Mouse (Mus musculus) hindbrain, embryonic 10.5 days (tissue): ENCODE results near the gene Celf2. TPM values are rescaled to one million over a fixed set of nuclear protein-coding genes. Genes with fewer than 3 reads are reported as not detected.
"Not testable (repeated sequence)": the region's sequence is repeated elsewhere in the genome, so short reads cannot be mapped to it uniquely, and the experiment has no call there.

Experiments used
- DNase-seq: peaks from one replicate; pipeline ENCODE4 v3.0.0-alpha.2; 2017; ENCODE audit warnings: low spot score
- H3K27ac ChIP-seq: fragments of 300-500 bp; sonication (generic); 2 replicates; pipeline ENCODE4 v1.5.1; 2016; ENCODE audit warnings: mild to moderate bottlenecking, moderate library complexity
- H3K27me3 ChIP-seq: fragments of 300-500 bp; sonication (generic); 2 replicates; pipeline ENCODE4 v1.6.1; 2016; ENCODE audit warnings: mild to moderate bottlenecking; ENCODE audit not compliant: poor library complexity, insufficient read depth, severe bottlenecking
- H3K36me3 ChIP-seq: fragments of 300-500 bp; sonication (generic); 2 replicates; pipeline ENCODE4 v1.6.1; 2016; ENCODE audit warnings: mild to moderate bottlenecking, moderate library complexity
- H3K4me1 ChIP-seq: fragments of 300-500 bp; sonication (generic); replicated peaks from 2 replicates; pipeline ENCODE4 v1.6.1; 2016; ENCODE audit warnings: mild to moderate bottlenecking
- H3K4me3 ChIP-seq: fragments of 300-500 bp; sonication (generic); 2 replicates; pipeline ENCODE4 v1.5.1; 2016; ENCODE audit warnings: mild to moderate bottlenecking, moderate library complexity
- H3K9me3 ChIP-seq: fragments of 300-500 bp; sonication (generic); 2 replicates; pipeline ENCODE4 v1.6.1; 2016; ENCODE audit warnings: mild to moderate bottlenecking, moderate library complexity
- WGBS: fragments of 180-500 bp; shearing (Covaris S2); methylation state at CpG from one replicate; pipeline ENCODE4 v1.1.7; 2016; 5-methylcytosine and 5-hydroxymethylcytosine counted together
- polyA plus RNA-seq: library from polyadenylated mRNA; unstranded; fragments of >200 nt; fragmentation: Nextera tagmentation; extraction: Ambion mirVana; gene quantifications from 2 replicates; pipeline ENCODE4 v1.2.1, GENCODE M21; 2016

The Celf2 gene
- polyA plus RNA-seq, 1 experiment from 2014 or later = 66.8 TPM

- H3K4me1 ChIP-seq = peaks cover 38% of the 10 kb centered on the region
- no peak overlapping the region for H3K4me3 ChIP-seq
- DNase-seq = no peak
- no peaks in the 10 kb centered on the region for H3K36me3 ChIP-seq
- peak overlapping the region; percentile 79 for H3K27ac ChIP-seq
- H3K27me3 ChIP-seq = no peaks in the 10 kb centered on the region; the same call in 1 of the 2 replicates
- no peaks in the 10 kb centered on the region for H3K9me3 ChIP-seq
- 64% methylated on average over 1 of the region's 1 CpGs for WGBS
These were observed 200.0 kb downstream of the Celf2 start for GRCm38 (mm10) chr2:7309324-7309723.

GRCm38 (mm10) chr2:7308731-7309130 lies 200.6 kb downstream of the Celf2 start:
- Histone ChIP-seq H3K4me3 (no peak overlapping the region), H3K9me3 (no peaks in the 10 kb centered on the region), H3K27ac (peak overlapping the region; percentile 79; the same call in 1 of the 2 replicates), H3K27me3 (no peaks in the 10 kb centered on the region; the same call in 1 of the 2 replicates), H3K36me3 (no peaks in the 10 kb centered on the region), H3K4me1 (peaks cover 38% of the 10 kb centered on the region)
- DNase-seq = no peak
- 62% methylated on average over 1 of the region's 1 CpGs for WGBS

- H3K27ac ChIP-seq = no peak overlapping the region
- H3K4me1 ChIP-seq = no peaks in the 10 kb centered on the region
- no peaks in the 10 kb centered on the region for H3K27me3 ChIP-seq
- 87% methylated on average over 3 of the region's 3 CpGs for WGBS
- no peak overlapping the region for H3K4me3 ChIP-seq
- H3K36me3 ChIP-seq = no peaks in the 10 kb centered on the region
- DNase-seq = no peak
- no peaks in the 10 kb centered on the region for H3K9me3 ChIP-seq
These were observed 221.9 kb downstream of the Celf2 start for GRCm38 (mm10) chr2:7287434-7287833.

DNA sequence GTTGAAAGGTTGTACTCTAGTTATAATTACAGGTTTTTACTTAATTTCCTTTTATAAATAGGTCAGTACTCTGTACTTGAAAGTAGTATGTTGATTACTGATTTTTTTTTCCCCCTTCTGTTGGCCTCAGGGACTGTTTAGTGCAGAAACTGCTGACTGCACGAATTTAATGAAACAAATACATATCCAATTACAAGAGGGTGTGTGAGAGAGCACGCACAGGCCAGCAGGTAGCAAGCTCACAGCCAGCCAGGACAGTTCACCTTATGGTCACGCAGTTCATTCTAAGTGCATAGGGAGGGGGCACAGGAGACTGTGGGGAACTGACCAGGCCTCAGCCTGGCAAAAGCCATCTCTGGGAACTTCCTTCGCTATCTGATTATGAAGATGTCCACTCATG lies 236.1 kb downstream of the Celf2 start:
- no peak overlapping the region for H3K4me3 ChIP-seq
- no peaks in the 10 kb centered on the region for H3K27me3 ChIP-seq
- 69% methylated on average over 4 of the region's 4 CpGs for WGBS
- peak; percentile 4 for DNase-seq
- H3K36me3 ChIP-seq = no peaks in the 10 kb centered on the region
- H3K4me1 ChIP-seq = peaks cover 4% of the 10 kb centered on the region; the same call in 1 of the 2 replicates
- no peak overlapping the region for H3K27ac ChIP-seq
- H3K9me3 ChIP-seq = no peaks in the 10 kb centered on the region

GRCm38 (mm10) chr2:7270051-7270450 lies 239.3 kb downstream of the Celf2 start:
- WGBS = 77% methylated on average over 7 of the region's 7 CpGs
- Histone ChIP-seq H3K9me3 (no peaks in the 10 kb centered on the region), H3K27ac (no peak overlapping the region), H3K4me1 (peaks cover 4% of the 10 kb centered on the region; the same call in 1 of the 2 replicates), H3K27me3 (no peaks in the 10 kb centered on the region), H3K4me3 (no peak overlapping the region), H3K36me3 (no peaks in the 10 kb centered on the region)
- no peak for DNase-seq

- Histone ChIP-seq H3K9me3 (no peaks in the 10 kb centered on the region), H3K36me3 (no peaks in the 10 kb centered on the region), H3K4me1 (no peaks in the 10 kb centered on the region), H3K27ac (no peak overlapping the region), H3K4me3 (no peak overlapping the region), H3K27me3 (no peaks in the 10 kb centered on the region)
- 91% methylated on average over 4 of the region's 4 CpGs for WGBS
- DNase-seq = no peak
These were observed 242.2 kb downstream of the Celf2 start for GRCm38 (mm10) chr2:7267166-7267565.

DNA sequence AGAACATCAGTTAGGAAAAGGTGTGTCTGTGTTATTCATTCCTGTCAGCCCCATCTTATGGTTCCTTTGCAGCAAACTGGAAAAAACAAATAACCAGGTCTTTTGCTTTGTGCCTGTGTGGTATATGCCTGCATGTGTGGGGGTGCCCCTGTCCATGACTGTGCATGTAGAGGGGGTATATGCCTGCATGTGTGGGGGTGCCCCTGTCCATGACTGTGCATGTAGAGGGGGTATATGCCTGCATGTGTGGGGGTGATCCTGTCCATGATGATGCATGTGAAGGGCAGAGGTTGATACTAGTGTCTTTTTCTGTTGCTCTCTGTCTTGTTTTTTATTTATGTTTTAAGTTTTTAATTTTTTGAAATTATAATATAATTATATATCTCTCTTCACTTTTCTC lies 246.7 kb downstream of the Celf2 start:
- not testable (repeated sequence) for H3K36me3 ChIP-seq, H3K9me3 ChIP-seq, H3K4me1 ChIP-seq, H3K27me3 ChIP-seq, DNase-seq, H3K4me3 ChIP-seq, H3K27ac ChIP-seq

DNA sequence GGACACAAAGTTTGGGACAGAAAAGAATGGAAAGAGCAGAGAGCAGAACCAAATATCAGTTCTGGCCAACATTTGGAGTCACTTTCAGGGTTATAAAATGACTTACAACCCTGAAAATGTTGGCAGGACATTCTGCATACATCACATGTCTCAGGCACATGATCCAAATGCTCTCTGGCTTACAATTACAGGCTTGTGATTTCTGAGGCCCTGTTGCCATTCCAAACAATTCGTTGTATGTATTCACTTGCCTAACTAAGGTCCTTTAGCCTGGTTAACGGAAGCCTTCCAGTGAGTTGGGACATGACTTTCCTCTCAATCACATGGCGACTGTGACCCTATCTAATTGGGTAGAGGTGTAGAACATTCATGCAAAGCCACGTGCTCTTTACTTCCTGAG lies 249.2 kb downstream of the Celf2 start:
- H3K27me3 ChIP-seq = no peaks in the 10 kb centered on the region
- no peaks in the 10 kb centered on the region for H3K4me1 ChIP-seq
- no peak overlapping the region for H3K27ac ChIP-seq
- no peaks in the 10 kb centered on the region for H3K36me3 ChIP-seq
- no peak overlapping the region for H3K4me3 ChIP-seq
- DNase-seq = no peak
- 89% methylated on average over 4 of the region's 4 CpGs for WGBS
- H3K9me3 ChIP-seq = no peaks in the 10 kb centered on the region

GRCm38 (mm10) chr2:7259616-7260015 lies 249.7 kb downstream of the Celf2 start:
- H3K27ac ChIP-seq = no peak overlapping the region
- H3K27me3 ChIP-seq = no peaks in the 10 kb centered on the region
- no peaks in the 10 kb centered on the region for H3K4me1 ChIP-seq
- 77% methylated on average over 4 of the region's 4 CpGs for WGBS
- no peak for DNase-seq
- H3K9me3 ChIP-seq = no peaks in the 10 kb centered on the region
- H3K4me3 ChIP-seq = no peak overlapping the region
- no peaks in the 10 kb centered on the region for H3K36me3 ChIP-seq

DNA sequence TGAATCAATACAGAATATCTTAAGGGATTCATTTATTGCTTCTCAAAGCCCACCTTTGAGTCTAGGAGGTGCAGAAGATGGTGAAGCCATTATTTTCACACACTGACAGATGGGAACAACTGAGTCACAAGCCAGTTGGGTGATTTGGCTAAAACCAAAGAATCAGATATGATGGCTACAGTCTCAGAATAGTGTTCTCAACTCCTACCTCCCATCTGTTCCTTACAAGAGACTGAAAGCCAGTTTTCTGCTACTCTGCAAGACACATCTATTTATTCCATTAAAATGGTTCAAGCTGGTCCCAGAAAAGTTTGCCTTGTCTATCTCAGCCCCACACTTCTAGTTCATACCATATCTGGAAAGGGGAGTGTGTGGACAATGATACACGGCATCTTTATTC lies 253.3 kb downstream of the Celf2 start:
- Histone ChIP-seq H3K27ac (no peak overlapping the region), H3K27me3 (no peaks in the 10 kb centered on the region), H3K9me3 (no peaks in the 10 kb centered on the region), H3K36me3 (no peaks in the 10 kb centered on the region), H3K4me3 (no peak overlapping the region), H3K4me1 (no peaks in the 10 kb centered on the region)
- WGBS = 92% methylated on average over 1 of the region's 1 CpGs
- no peak for DNase-seq

DNA sequence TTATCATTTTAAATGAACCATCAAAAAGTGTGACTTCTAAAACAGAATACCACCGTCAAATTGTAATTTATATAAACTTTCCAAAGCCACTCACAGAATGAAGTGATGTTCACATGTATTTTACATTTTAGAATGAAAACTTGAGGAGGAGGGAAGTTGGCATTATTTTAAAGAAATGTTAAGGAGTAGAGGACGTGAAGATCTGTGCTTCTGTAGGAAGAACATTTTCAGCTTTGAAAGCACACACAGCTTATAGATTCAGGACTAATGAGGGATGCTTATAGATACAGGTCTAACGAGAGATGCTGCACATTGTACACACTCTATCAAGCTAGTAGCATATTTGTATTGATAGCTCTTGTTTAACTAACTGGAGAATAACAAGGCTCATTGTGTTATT lies 254.0 kb downstream of the Celf2 start:
- DNase-seq = no peak
- Histone ChIP-seq H3K36me3 (no peaks in the 10 kb centered on the region), H3K27me3 (no peaks in the 10 kb centered on the region), H3K27ac (no peak overlapping the region), H3K4me3 (no peak overlapping the region), H3K9me3 (no peaks in the 10 kb centered on the region), H3K4me1 (no peaks in the 10 kb centered on the region)
- 85% methylated on average over 3 of the region's 3 CpGs for WGBS

DNA sequence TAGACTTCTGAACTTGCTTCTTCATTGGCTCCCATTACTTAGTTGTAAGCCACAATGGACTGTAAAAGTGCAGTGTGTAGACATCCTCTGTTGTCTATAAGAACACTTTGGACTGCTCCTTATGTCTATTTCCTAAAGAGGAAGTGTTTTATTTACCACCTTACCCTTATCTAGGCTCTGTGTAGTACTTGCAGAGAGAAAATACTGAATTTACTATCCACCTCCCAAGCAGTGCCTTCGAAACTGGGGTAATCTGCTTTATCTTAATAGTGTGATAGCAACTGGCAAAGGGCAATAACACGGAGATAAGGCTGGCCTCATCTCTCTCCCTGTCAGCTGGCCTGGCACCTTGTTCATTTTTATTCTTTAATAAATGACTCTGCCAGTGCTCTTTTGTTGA lies 259.0 kb downstream of the Celf2 start:
- Histone ChIP-seq H3K4me3 (no peak overlapping the region), H3K4me1 (no peaks in the 10 kb centered on the region), H3K27me3 (no peaks in the 10 kb centered on the region), H3K36me3 (no peaks in the 10 kb centered on the region), H3K9me3 (no peaks in the 10 kb centered on the region), H3K27ac (no peak overlapping the region)
- DNase-seq = no peak
- 77% methylated on average over 2 of the region's 2 CpGs for WGBS

GRCm38 (mm10) chr2:7249002-7249401 lies 260.4 kb downstream of the Celf2 start:
- H3K9me3 ChIP-seq = no peaks in the 10 kb centered on the region
- H3K27ac ChIP-seq = no peak overlapping the region
- DNase-seq = no peak
- H3K4me3 ChIP-seq = no peak overlapping the region
- no peaks in the 10 kb centered on the region for H3K4me1 ChIP-seq
- H3K27me3 ChIP-seq = no peaks in the 10 kb centered on the region
- no peaks in the 10 kb centered on the region for H3K36me3 ChIP-seq

DNA sequence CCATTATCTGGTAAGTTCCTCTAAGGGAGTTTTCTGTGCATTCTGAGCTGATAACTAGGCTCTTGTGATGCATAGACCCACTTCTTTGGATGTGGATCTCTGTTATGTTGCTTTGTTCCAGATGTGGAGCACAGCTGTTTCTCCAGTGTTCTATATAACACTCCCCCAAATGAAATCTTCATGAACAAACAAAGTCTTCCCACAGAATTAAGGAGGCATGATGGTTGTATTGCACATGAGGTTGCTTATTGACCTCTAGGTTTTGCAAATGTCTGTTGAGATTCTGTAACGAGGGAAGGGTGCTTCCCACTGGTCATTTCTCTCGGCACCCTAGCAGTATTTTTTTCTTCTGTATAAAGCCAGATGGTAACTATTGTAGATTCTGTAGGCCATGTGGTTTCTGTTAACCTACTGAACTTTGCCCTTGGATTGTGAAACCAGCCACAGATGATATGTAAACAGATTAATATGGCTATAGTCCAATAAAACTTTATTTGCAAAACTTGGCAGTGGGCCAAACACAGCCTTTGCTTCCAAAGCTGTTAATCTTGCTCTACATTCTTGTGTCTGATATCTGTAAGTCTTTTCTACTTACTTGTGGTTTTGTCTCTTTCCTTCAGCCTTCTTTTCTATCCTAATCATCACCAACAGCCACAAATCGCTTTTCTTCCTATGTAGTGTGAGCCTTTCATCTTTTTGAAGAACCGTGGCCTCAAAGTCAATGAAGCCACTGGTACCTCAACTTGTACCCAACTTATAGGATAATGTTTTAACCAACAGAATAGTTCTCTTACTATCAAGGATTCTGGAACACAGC lies 263.2 kb downstream of the Celf2 start:
- no peak for DNase-seq
- Histone ChIP-seq H3K4me3 (no peak overlapping the region), H3K4me1 (peaks cover 5% of the 10 kb centered on the region; the same call in 1 of the 2 replicates), H3K27ac (no peak overlapping the region), H3K36me3 (no peaks in the 10 kb centered on the region), H3K9me3 (no peaks in the 10 kb centered on the region), H3K27me3 (no peaks in the 10 kb centered on the region)
- 73% methylated on average over 4 of the region's 4 CpGs for WGBS
